Mouse (Mus musculus) megakaryocyte, embryonic 14.5 days (primary cell): ENCODE data around the gene Alyref.

Source experiments
- FLI1 ChIP-seq: IDR thresholded peaks from 2 replicates; pipeline ENCODE4 v1.6.1; 2012; ENCODE audit warnings: low read length, inconsistent platforms, mixed read lengths
- GATA1 ChIP-seq: IDR thresholded peaks from 3 replicates; pipeline ENCODE4 v1.6.1; 2012; ENCODE audit warnings: mixed read lengths, low read length, inconsistent platforms, borderline replicate concordance

DNA sequence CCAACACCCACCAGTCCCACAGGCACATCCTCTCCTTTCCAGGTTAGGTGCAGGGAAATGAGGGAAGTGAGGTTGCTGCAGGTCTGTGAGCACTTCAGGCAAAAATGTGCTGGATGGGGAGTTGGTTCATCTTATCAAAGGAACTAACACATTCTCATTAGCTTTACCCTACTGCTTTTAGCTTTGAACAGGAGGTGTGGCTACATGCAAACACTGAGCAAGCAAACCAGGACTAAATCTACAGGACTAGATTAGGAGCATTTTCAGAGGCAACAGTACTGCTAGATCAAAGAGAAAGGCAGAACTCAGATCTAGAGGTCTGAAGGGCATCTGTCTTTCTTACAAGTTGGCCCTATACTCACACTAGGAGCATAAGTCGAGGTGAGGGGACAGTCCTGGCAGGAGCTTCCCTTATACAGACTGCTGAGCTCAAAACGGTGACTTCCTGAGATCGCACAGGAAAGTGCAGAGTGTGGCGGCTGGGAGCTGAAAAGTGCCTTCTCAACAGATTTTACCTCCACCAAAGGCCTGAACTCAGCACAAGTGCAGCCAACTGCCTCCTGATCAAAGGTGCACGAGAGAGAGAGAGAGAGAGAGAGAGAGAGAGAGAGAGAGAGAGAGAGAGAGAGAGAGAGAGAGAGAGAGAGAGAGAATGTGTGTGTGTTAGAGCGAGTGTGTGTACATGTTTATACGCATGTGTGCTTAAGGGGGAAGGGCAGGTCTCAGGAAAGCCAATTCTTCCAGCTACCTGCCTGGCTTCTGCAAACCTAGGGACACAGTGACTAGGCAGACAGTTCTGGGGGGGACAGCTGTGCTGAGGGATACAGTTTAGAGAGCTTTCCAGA is 32.9 kb upstream of the Alyref start:
- TF ChIP-seq FLI1: no peak
- TF ChIP-seq GATA1: no peak
